Mouse (Mus musculus) stomach, postnatal 0 days (tissue): Measurements from ENCODE around the gene Col3a1. TPM values are rescaled to one million over a fixed set of nuclear protein-coding genes. Genes with fewer than 3 reads are reported as not detected.

ENCODE experiments used
- ATAC-seq: fragments of 200-750 bp; cut with Nextera tagmentation; 2 replicates; pipeline ENCODE4 v1.8.0; 2017; ENCODE audit not compliant: low FRiP score, low TSS enrichment
- DNase-seq: peaks from one replicate; pipeline ENCODE4 v3.0.0-alpha.2; 2016; ENCODE audit warnings: low spot score
- H3K27ac ChIP-seq: fragments of 300-500 bp; sonication (generic); replicated peaks from 2 replicates; pipeline ENCODE4 v1.5.1; 2014; ENCODE audit warnings: mild to moderate bottlenecking, control low read depth
- H3K27me3 ChIP-seq: fragments of 300-500 bp; sonication (generic); 2 replicates; pipeline ENCODE4 v1.6.1; 2014; ENCODE audit warnings: low read length; ENCODE audit not compliant: control insufficient read depth, insufficient read depth
- H3K36me3 ChIP-seq: fragments of 300-500 bp; sonication (generic); 2 replicates; pipeline ENCODE4 v1.6.1; 2014; ENCODE audit warnings: low read length, mixed read lengths; ENCODE audit not compliant: control insufficient read depth, insufficient read depth
- H3K4me1 ChIP-seq: fragments of 300-500 bp; sonication (generic); replicated peaks from 2 replicates; pipeline ENCODE4 v1.6.1; 2014; ENCODE audit warnings: antibody characterized with exemption; ENCODE audit not compliant: control insufficient read depth, insufficient read depth
- H3K4me2 ChIP-seq: fragments of 300-500 bp; sonication (generic); replicated peaks from 2 replicates; pipeline ENCODE4 v1.6.1; 2014; ENCODE audit warnings: low read depth, mild to moderate bottlenecking, control low read depth, moderate library complexity
- H3K4me3 ChIP-seq: fragments of 300-500 bp; sonication (generic); 2 replicates; pipeline ENCODE4 v1.5.1; 2014; ENCODE audit warnings: low read depth, low read length, control low read depth
- H3K9ac ChIP-seq: fragments of 300-500 bp; sonication (generic); 2 replicates; pipeline ENCODE4 v1.6.1; 2014; ENCODE audit warnings: mild to moderate bottlenecking, low read length, control low read depth, mixed read lengths
- H3K9me3 ChIP-seq: fragments of 300-500 bp; sonication (generic); 2 replicates; pipeline ENCODE4 v1.6.1; 2016; ENCODE audit warnings: low read length; ENCODE audit not compliant: control insufficient read depth
- CTCF ChIP-seq: IDR thresholded peaks from 2 replicates; pipeline ENCODE4 v1.5.1; 2016; ENCODE audit warnings: antibody characterized with exemption, low read depth, mild to moderate bottlenecking, moderate library complexity
- EP300 ChIP-seq: optimal IDR thresholded peaks from 2 replicates; pipeline ENCODE3; 2016; ENCODE audit warnings: antibody characterized with exemption
- WGBS: fragments of 180-500 bp; shearing (Covaris S2); extraction: QIAGEN DNeasy Blood & Tissue Kit; methylation state at CpG from one replicate; pipeline ENCODE4 v1.1.7; 2014; 5-methylcytosine and 5-hydroxymethylcytosine counted together
- polyA plus RNA-seq: library from polyadenylated mRNA; unstranded; fragments of >200 nt; fragmentation: Nextera tagmentation; extraction: Ambion mirVana; gene quantifications from 2 replicates; pipeline ENCODE4 v1.2.1, GENCODE M21; 2015

The Col3a1 gene
- polyA plus RNA-seq, 1 experiment from 2014 or later: 1,202 TPM

DNA sequence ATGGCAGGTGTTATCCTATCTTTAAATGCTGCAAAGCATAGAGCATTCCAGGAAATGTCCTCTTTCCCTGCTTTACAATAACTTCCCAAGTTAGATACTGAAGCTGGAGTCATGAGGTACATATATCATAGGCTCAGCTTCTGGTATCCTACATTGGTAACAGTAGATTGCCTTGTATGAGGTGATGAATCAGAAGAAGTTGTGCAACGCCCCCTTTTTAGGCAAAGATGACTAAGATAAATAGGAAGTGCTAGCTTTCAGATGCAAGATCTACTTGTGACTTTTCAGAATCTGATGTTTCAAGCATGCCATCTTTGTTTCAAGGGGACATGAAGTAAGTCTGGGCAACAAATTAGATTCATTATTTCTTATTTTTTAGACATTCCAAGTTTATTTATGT is 6.9 kb downstream of the Col3a1 start:
- Histone ChIP-seq H3K27me3 (no peaks in the 10 kb centered on the region), H3K9ac (no peak overlapping the region), H3K36me3 (no peaks in the 10 kb centered on the region), H3K4me3 (no peak overlapping the region), H3K9me3 (no peaks in the 10 kb centered on the region), H3K4me1 (no peaks in the 10 kb centered on the region), H3K4me2 (no peak overlapping the region), H3K27ac (no peak overlapping the region)
- no peak for ATAC-seq
- no peak for DNase-seq
- TF ChIP-seq CTCF: no peak
- TF ChIP-seq EP300: no peak
- WGBS: 64% methylated on average over 1 of the region's 1 CpGs

DNA sequence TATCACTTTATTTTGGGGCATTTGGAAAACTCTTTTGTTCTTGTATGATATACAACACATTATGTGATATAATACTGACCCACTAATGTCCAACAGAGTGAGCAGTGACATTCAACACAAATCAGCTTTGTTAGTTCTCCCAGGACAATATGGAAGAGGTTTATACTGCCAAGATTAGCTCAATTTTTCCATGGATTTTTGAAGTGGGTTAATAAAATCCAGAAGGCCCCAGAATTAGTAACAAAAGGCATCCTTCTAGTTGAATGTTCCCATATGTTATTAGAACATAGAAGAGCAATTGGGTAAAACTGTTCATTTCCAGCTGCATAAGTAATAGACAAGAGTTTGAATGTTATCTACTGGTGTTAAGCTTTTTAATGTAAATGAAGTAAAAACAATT is 9.5 kb downstream of the Col3a1 start:
- H3K4me1 ChIP-seq: no peaks in the 10 kb centered on the region
- TF ChIP-seq EP300 (no peak), CTCF (no peak)
- no peak overlapping the region for H3K4me2 ChIP-seq
- no peak overlapping the region for H3K27ac ChIP-seq
- H3K9ac ChIP-seq: no peak overlapping the region
- H3K4me3 ChIP-seq: no peak overlapping the region
- no peaks in the 10 kb centered on the region for H3K9me3 ChIP-seq
- DNase-seq (no peak), ATAC-seq (no peak)
- H3K36me3 ChIP-seq: no peaks in the 10 kb centered on the region
- no peaks in the 10 kb centered on the region for H3K27me3 ChIP-seq

DNA sequence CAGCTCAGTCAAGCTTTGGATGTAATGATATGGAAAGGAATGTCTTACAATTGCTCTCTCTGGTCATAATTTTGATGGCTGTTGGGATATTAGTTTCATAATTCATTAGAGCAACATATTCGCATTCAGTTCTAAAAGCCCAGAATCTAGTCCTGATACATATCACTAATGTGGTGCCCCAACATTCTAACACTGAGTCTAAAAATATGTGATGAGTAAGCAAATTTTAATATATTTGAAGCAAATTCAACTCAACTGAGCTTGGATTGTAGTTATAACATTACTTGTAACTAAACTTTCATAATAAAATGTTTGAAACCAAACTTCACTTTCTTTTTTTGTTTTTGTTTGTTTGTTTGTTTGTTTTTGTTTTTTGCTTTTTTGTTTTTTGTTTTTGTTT is 17.8 kb downstream of the Col3a1 start:
- TF ChIP-seq EP300 (no peak), CTCF (no peak)
- Histone ChIP-seq H3K4me1 (no peaks in the 10 kb centered on the region), H3K4me3 (no peak overlapping the region), H3K4me2 (no peak overlapping the region), H3K27me3 (no peaks in the 10 kb centered on the region), H3K9me3 (no peaks in the 10 kb centered on the region), H3K36me3 (no peaks in the 10 kb centered on the region), H3K27ac (no peak overlapping the region), H3K9ac (no peak overlapping the region)
- 79% methylated on average over 1 of the region's 1 CpGs for WGBS
- ATAC-seq (no peak), DNase-seq (no peak)

DNA sequence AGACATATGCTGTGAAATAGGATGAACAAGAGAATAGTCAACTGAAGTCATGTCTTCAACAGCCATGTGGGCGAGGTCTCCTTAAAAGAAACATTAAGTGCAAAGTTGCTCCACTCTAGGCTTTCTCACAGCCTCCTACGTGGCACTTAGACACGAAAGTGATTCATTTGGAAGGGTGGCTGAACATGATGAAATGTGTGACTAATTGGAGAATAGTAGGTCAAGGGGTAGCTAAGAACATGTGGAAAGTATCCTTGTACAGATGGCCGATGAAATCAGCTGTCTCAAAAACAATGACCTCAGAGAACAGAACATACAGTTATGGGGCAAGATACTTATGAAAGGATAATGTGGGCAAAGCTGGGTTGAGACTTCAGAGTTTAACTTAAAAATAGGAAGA is 44.6 kb downstream of the Col3a1 start:
- Histone ChIP-seq H3K27ac (peak overlapping the region; percentile 30; the same call in 1 of the 2 replicates), H3K4me1 (no peaks in the 10 kb centered on the region)
- TF ChIP-seq CTCF: no peak
- TF ChIP-seq EP300: no peak

DNA sequence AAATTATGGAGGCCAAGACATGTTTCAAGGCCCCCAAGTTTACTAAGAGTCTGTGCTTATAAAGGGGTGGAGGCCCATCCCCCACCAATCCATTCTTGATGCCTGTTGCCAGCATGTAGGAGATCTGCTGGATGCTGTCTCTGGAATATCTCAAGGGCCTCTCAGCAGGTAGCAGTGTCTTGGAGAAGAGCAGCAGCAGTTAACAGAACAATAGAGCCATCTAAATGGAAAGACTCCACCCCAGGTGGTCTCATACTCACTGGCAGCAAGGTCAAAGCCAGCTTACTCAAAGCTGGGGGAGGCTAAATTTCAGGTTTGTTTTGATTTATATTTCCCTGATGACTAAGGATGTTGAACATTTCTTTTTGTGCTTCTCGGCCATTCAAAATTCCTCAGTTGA is 46.7 kb downstream of the Col3a1 start:
- H3K9ac ChIP-seq: no peak overlapping the region
- DNase-seq: no peak
- TF ChIP-seq EP300 (no peak), CTCF (no peak)
- H3K4me1 ChIP-seq: no peaks in the 10 kb centered on the region
- no peak for ATAC-seq
- no peaks in the 10 kb centered on the region for H3K27me3 ChIP-seq
- 56% methylated on average over 1 of the region's 1 CpGs for WGBS
- no peaks in the 10 kb centered on the region for H3K36me3 ChIP-seq
- H3K4me3 ChIP-seq: no peak overlapping the region
- H3K4me2 ChIP-seq: no peak overlapping the region
- no peak overlapping the region for H3K27ac ChIP-seq
- no peaks in the 10 kb centered on the region for H3K9me3 ChIP-seq

More for the DNA sequence above, 44.6 kb downstream of the Col3a1 start:
- Histone ChIP-seq H3K4me2 (no peak overlapping the region), H3K4me3 (no peak overlapping the region), H3K9ac (no peak overlapping the region), H3K36me3 (no peaks in the 10 kb centered on the region), H3K27me3 (no peaks in the 10 kb centered on the region), H3K9me3 (no peaks in the 10 kb centered on the region)
- no peak for DNase-seq
- ATAC-seq: peak; percentile 61; the same call in 1 of the 2 replicates
- WGBS: 59% methylated on average over 4 of the region's 4 CpGs

DNA sequence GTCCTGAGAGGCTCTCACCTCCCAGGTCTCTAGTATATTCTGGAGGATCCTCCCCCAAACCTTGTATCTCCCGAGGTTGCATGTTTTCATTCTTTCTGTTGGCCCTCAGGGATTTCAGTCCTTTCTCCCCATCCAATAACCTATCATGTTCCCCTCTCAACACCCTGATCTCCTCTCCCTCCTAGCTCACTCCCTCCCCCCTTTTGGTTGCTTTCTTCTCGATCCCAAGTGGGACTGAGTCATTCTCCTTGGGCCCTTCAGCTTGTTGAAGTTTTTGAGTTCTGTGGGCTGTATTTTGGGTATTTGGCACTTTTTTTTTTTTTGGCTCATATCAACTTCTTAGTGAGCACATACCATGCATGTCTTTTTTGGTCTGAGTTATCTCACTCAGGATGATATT is 47.8 kb downstream of the Col3a1 start:
- ATAC-seq: no peak
- WGBS: 77% methylated on average over 2 of the region's 2 CpGs

More for the DNA sequence above, 47.8 kb downstream of the Col3a1 start:
- Histone ChIP-seq H3K4me3 (no peak overlapping the region), H3K27ac (no peak overlapping the region), H3K9ac (no peak overlapping the region), H3K27me3 (no peaks in the 10 kb centered on the region), H3K9me3 (no peaks in the 10 kb centered on the region), H3K4me1 (no peaks in the 10 kb centered on the region), H3K4me2 (no peak overlapping the region), H3K36me3 (no peaks in the 10 kb centered on the region)
- TF ChIP-seq EP300 (no peak), CTCF (no peak)
- DNase-seq: no peak
